Mouse (Mus musculus): ENCODE results near the gene Utf1. TPM values are rescaled to one million over a fixed set of nuclear protein-coding genes. Genes with fewer than 3 reads are reported as not detected.

The Utf1 gene
- total RNA-seq, 2 experiments from 2014 or later: not detected

DNA sequence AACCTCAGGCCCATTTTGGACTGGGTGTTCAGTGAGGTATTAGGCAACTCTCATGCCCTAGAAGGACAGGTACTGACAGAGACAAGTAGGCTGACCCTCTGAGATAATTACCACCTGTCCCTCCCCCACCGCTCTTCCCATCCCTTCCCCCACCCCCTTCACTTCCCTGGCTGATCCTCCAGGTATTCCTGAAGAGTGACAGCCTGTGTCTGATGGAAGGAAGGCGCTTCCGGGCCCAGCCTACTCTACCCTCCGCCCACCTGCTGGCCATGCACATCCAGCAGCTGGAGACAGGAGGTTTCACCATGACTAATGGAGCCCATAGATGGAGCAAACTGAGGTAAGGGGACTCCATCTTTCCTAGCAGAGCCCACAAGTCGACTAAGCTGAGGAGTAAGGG lies 5.8 kb upstream of the Utf1 start:
- DNase-seq (ENCODE audit: low spot score): no peak

DNA sequence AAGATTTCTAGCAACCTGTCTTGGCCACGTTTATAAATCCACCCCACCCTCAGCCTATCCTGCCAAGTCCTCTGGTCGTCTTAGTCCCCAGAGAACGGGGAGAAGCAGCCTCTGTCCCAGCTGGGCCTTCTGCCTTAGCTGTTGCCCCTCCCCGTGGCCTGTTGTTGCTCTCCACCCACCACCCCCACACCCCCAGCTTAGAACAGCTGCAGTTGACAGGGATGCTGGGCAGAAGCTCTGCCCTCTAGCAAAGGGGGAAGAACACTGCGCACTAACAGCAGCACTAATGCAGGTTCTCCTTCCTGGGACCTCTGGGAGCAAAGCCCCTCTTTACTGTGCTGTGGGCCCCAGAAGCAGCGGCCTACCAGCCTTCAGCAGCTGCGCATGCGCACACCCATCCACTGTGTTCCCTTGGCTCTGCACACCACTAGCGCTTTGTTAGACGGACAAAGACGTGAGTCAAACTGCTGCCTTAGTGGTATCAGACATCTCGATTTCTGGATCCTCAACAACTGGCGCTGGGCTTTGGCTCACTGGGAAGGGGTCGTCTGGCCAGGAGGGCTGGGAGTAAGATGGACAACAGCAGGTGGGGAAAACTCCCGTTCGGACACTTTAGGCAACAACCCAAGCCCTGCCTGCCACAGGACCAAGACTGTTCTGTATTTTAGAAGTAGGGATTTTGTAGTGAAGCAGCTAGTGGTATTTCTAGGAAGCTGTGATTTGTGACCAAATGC lies 2.9 kb upstream of the Utf1 start:
- DNase-seq (ENCODE audit: low spot score): no peak

DNA sequence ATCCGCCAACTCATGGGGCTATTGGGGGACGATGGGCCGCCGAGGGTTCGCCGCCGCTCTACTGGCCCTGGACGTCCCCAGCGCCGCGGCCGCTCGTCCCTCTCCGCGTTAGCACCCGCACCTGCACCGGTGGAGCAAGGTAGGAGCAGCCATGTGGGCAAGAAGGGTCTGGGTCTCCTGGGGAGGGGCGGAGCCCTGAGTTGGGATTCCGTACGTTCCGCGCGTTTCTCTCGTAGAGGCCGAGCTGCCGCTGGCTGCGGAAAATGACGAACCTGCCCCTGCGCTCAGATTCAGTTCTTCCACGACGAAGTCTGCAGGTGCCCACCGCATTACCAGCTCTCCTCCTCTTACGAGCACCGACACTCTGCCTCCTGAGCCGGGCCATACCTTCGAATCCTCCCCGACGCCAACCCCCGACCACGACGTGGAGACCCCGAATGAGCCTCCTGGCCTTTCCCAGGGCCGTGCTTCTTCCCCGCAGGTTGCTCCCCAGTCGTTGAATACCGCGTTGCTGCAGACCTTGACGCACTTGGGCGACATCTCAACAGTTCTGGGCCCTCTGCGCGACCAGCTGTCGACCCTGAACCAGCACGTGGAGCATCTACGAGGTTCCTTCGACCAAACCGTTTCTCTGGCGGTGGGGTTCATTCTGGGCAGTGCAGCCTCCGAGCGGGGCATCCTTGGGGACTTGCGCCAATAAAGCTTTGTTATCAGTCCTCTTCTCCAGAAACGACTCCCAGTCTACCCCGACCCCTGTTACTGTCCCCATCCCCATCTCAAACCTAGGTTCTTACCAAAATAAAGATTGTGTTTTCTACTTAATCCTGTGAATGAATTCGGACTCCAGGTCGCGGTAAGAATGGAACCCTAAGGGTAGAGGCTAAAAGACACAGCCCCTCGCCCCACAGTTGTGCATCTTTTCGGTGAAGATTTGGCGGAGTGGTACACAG lies 977 bp downstream of the Utf1 start:
- DNase-seq (ENCODE audit: low spot score): no peak

DNA sequence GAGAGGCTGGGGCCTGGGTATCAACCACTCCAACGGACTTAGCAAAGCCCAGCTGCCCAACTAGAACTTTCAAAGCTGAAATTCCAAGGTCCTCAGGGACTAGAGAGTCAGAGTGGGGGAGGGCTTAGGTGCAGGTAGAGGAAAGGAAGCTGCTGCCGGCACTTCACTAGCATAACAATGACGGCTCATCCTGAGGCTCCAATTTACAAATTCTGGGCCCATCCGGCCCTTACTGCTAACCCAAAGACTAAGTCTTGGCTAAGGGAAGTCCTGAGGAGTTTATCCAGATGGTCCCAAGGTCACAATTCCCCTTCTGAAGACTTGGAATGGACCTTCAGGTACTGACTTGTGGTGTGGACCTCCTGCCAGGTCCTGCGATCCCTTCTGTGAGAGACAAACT lies 1.9 kb downstream of the Utf1 start:
- no peak for DNase-seq (ENCODE audit: low spot score)

DNA sequence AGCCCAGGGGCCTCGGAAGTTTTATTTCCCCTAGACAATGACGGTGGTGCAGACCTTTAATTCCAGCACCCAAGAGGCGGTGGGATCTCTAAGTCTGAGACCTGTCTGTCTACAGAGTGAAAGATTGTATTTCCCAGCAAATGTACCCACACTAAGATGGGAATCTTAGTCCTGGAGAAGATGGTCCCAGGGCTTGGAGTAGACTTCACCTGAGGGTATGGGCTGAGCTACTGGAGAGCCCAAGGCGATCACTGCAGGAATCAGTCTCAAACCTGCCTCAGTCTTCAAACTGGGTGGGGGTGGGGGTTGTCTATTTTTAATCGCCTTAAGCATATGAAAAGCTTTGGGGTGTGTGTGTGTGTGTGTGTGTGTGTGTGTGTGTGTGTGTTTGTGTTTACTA lies 2.4 kb downstream of the Utf1 start:
- no peak for DNase-seq (ENCODE audit: low spot score)

DNA sequence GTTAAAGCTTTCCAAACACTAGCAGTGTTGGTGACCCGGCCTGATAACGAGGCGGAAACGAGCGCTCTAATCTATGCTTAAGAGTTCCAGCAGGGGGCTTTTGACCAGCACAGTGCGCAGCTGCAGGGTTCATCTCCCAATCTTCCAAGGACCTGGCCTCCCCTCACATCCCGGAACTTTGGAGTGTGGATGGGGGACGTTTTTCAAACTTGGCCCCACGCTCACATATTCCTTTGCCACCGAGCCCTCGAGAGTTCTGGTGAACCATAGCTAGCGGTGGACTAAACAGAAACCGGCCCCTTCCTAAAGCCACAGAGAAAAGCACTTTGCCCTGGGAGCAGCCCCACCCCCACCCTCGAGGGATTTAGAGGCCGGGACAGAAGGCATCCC lies 6.3 kb downstream of the Utf1 start:
- peak; percentile 46 for DNase-seq (ENCODE audit: low spot score)

DNA sequence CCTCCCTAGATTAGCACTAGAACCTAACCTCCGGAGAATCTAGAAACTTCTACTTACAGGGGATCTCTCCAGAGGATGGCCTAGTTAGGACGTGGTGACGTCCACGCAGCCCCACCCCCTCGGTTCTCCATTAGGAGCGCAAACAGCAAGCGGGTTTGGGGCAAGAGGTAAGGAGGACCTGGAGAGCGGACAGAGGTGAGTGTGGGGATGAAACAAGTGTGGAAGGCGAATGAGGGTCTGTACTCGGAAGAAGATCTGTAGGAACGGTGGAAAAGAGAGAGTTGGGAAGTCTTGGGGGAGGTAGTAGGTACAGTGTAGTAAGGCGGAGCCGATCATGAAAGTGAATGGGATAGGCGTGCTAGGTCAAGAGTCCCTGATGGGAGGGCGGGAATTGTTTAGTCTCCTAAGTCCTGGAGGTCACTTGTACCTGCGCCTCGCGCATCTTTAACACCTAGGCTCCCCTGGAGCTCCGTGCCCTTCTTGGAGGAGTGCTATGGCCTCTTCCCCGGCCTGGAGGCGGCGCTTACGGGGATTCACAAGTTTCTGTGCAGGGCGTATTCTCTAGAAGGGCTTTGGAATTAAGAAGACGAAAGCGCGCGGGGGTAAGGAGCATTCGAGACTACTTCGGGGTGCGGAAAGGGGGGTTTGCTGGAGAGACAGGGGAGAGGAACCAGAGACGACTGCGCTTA lies 6.8 kb downstream of the Utf1 start:
- peak; percentile 20 for DNase-seq (ENCODE audit: low spot score)

DNA sequence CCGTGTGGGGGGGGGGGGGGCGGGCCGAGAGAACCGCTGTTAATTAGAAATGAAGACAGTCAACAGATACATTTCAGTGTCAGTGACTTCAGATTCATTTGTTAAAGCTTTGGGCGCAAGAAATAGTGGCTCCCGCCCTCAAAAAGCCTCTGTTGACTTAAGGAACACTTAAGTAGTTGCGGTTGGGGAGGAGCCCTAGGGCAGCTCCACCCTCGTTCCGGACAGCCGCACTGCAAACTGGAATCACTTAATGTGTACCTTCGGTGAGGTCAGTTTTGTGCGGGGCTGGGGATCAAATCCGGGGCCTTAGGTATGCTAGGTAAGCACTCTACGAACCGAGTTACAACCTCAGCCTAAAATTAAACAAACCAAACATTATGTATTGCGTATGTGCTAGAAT lies 7.5 kb downstream of the Utf1 start:
- no peak for DNase-seq (ENCODE audit: low spot score)

DNA sequence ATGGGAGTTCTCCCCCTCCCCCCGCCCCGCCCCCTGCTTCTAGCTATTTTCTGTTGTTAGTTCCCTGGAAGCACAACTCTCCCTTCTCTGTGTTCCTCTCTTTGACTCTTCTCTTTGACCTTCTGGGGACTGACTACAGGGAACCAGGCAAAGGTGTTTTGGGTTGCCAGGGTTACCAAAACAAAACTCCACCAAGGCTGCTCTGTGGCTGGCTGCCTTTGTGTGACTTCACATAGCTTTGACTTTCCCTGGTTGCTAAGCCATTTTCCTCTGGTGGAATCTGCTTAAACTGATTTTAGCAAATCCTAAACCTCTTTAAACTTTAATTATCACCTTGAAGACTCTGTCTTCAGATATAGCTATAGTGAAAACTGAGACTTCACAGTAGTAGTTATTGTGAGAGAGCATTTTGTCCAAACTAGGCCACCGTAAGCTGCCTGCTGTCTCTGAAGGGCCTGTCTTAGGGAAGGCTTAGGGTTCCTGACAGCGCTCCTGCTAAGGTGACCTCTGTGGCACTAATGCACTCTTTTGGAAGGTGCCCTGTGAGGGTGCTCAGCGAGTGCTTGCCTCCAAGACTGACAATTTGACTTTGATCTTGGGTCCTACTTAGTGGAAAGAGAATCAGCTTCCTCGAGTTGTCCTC lies 8.5 kb downstream of the Utf1 start:
- DNase-seq (ENCODE audit: low spot score): no peak

DNA sequence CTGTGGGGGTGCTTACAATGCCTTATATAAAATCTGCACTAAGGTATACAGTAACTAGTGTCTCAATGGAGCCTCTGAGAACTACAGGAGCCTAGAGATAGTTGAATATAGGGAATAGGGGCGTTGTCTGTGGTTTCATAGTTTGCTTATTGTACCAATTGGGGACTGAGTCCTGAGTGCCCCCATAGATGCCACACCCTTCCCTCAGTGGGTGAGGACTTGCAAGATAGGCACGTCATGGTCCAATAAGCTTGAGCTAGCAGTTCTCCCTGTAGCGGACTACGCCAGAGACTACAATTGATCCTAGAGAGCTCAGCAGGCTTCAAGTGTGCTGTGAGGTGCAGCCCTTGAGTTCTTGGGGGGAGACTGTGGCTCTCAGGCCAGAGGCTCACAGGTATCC lies 11.9 kb downstream of the Utf1 start:
- no peak for DNase-seq (ENCODE audit: low spot score)

DNA sequence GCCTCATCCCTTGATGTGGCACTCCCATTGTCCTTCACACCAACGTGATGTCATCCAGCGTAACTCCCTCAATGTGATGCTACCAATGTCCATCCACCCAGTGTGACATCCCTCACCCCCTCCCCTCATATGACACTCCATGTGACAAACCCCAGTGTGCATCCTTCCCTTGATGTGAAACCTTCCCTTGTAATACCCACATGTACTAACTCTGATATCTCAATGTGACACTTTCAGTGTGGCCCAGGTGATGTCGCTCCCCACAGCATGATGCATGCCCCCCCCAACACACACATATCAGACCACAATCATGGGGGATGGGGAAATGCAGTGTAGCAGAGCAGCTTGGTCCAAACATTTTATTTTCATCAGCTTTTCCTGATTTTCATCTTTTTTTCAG lies 13.1 kb downstream of the Utf1 start:
- no peak for DNase-seq (ENCODE audit: low spot score)

DNA sequence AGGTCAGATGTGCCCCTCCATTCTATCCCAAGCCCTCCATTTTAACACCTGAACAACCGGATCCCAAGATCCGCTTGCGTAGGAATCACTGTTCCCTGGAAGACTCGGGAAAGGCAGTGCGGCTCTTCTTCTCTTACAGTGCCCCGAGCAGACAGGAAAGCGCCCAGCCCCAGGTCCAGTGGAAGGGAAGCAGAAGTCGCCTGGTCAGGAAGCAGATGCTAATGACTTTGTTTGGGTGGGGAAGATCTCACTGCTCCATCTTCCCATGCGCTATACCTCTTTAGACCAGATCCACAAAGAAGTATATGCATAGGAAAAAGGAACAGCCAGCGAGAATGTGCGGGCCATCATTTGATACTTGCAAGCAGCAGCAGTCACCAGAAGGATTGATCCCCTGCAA lies 13.8 kb downstream of the Utf1 start:
- DNase-seq (ENCODE audit: low spot score): no peak

DNA sequence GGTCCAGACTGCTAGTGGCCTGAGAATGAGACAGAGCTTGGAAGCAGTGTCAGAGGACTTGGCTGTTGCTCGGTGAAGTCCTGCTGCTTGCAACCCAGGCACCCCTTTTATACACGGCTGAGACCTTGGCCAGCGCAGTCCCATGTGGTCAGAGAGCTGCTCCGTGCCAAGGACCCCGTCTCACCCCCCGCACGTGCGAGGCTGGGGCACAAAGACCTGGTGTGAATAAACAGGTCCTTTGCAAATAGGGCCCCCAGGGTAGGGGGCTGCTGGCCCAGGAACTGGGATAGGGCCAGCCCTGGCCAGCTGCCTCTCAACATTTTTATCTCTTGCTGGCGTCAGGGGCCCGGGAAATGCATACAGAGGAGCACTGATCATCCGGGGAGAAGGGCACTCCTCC lies 14.4 kb downstream of the Utf1 start:
- DNase-seq (ENCODE audit: low spot score): no peak

DNA sequence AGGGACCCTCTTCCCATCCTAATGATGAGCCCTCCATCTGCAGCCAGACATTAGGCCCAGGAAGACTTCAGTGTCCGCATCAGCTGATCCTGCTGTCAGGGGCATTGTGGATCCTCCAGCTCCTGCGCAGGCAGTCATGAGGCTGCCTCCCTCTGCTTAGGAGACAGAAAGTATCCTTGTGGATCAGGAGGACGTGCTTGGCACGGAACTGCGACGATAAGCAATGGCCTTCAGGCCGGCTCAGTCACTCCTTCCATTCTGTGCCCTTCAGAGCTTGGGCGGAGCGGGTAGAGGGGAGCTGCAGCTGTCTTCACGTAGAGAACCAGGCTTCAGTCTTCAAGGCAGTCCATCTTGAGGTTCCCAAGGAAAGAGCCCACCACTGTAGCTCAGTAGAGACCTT lies 17.6 kb downstream of the Utf1 start:
- DNase-seq (ENCODE audit: low spot score): no peak

DNA sequence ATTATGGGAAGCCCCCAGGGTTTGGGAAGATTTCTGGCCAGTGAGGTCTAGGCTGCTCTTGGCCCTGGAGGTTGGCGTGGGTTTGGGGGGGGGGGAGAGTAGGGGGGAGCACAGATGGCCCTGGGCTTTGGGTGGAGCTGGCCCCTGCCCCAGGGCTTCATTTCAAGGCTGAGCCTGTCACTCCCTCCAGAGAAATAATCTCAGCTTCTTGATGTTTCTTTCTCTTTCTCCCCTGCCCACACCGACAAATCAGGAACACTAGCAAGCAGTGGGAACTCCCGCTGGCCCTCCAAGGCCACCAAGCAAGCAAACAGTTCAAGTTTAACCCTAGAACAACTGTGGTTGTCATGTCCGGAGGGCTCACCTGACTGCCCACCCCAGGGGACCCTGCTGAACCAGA lies 20.2 kb downstream of the Utf1 start:
- no peak for DNase-seq (ENCODE audit: low spot score)

DNA sequence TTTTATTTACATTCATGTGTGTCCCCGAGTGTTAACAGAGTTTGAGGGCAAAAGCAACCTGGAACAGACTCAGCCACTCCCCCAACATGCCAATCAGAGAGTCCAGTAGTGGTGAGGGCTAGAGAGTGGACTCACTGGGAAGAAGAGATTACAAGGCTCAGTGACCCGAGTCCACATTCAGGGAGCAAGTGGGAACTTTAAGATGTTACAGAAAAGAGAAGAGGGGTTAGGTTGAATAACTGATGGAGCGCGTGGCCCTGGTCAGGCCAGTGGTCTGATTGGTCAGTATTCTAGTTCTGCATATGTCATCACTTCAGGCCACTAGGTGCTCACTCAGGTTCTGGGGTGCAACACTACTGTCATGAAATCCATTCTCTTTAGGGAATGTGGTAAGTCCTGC lies 23.6 kb downstream of the Utf1 start:
- no peak for DNase-seq (ENCODE audit: low spot score)

DNA sequence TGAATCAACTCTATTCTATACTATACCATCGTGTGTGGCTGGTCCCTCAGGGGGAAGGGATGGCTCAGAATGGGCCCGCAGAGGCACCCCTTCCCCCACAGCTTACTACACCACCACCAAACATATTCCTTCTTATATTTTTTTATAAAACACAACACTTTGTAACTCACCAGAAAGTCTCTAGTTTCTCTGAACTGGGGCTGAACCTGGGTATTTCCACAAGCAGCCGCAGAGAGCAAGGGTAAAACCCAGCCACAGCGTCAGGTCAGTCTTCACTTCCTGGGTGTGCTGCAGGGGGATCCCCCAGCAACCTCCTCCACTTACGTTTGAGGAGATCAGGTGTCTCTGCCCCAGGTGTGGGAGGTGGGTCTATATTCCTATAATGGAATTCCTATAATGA lies 24.8 kb downstream of the Utf1 start:
- DNase-seq (ENCODE audit: low spot score): no peak

DNA sequence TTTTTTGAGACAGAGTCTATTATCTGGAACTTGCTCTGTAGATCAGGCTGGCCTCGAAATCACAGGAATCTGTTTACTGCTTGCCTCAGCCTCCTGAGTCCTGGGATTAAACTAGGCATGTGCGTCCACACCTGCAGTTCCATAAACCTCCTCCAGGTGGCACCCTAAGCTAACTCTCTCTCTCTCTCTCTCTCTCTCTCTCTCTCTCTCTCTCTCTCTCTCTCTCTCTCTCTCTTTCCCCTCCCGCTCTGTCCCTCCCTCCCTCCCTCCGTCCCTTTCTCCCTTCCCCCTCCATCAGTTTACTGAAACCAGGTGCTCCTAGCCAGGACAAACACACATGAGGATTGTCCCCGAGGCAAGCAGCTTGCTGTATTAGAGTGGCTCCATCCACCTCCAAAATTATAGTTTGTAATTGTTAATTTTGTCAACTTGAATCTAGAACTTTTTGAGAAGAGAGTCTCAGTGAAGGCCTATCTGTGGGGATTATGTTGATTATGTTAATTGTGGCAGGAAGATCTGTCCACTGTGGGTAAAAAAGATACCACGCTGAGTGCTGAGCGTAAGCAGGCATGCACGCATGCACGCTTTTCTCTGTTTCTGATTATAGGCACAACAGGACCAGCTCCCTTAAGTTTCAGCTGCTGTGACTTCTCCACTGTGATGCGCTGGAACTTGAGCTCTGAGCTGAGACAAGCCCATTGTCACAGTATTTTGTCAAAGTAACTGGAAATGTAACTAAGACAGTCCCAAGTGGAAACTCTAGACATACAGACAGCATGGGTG lies 25.9 kb downstream of the Utf1 start:
- DNase-seq (ENCODE audit: low spot score): peak; percentile 80

DNA sequence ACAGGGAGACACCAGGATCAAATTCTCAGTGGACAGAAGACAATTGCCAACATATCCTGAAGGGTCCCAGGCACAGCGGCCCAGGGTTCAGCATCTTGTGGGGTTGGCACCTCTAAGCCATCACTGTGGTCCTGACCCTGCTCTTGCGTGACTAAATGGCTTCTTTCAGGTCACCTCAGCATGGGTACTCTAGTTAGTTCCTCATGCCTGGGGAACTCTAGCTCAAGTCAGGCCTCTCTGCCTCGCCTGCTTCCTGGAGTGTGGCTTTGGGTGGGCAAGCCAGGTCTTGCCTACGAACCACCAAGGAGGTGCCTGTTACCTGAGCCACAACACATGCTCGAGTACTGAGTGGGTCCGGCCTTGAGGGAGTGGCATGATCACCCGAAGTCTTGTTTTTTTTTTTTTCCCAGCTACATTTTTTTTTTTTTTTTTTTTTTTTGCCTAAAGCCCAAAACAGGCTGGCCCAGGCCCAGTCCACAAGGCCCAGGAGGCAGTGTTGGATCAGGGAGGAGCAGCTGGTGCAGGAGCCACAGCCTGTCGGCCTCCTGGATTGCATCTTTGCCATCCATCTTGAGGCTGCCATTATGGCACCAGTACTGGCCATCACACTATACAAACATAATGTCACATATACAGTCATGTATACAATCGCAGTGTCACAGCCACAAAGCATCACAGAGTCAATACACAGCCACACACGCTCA lies 26.8 kb downstream of the Utf1 start:
- DNase-seq (ENCODE audit: low spot score): no peak

DNA sequence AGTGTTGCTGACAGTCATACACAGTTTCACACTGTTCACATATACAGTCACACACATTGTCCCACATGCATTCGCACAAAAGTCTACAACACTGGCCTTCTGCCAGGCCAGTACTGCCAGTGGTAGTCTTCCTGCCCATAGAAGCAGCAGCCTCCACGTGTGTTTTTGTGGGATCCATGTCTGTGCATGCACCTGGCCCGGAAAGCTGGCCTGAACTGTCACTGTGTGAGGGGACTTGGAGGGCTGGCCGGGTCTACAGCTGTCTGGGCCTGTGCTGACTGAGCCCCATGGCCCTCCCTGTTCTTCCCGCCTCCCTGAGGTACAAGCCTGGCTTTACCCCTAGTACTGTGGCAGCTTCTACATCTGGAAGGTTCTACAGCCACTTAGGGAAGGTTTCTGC lies 27.4 kb downstream of the Utf1 start:
- no peak for DNase-seq (ENCODE audit: low spot score)
